Mouse (Mus musculus) cerebellum, adult 2 months (tissue): Measurements from ENCODE around the gene Evi5l. TPM values are rescaled to one million over a fixed set of nuclear protein-coding genes. Genes with fewer than 3 reads are reported as not detected.

ENCODE experiments used
- DNase-seq, 2 experiments: peaks; one replicate each; pipeline ENCODE4 v3.0.0; 2021
- H3K27ac ChIP-seq: fragments of 200-500 bp; 2 replicates; pipeline ENCODE4 v1.5.1; 2012; ENCODE audit warnings: low read length, control low read depth, inconsistent platforms; ENCODE audit not compliant: insufficient read depth
- H3K27me3 ChIP-seq: fragments of 200-500 bp; 2 replicates; pipeline ENCODE4 v1.6.1; 2012; ENCODE audit warnings: inconsistent platforms, mild to moderate bottlenecking, low read length, moderate library complexity; ENCODE audit not compliant: control insufficient read depth, insufficient read depth
- H3K4me1 ChIP-seq: fragments of 200-500 bp; 2 replicates; pipeline ENCODE4 v1.6.1; 2011; ENCODE audit warnings: low read length; ENCODE audit not compliant: control insufficient read depth, insufficient read depth
- H3K4me3 ChIP-seq: fragments of 200-500 bp; replicated peaks from 2 replicates; pipeline ENCODE3; 2011; ENCODE audit warnings: mild to moderate bottlenecking, low read depth, low read length, control low read depth; ENCODE audit not compliant: insufficient read depth
- CTCF ChIP-seq: fragments of 200-500 bp; IDR thresholded peaks from 2 replicates; pipeline ENCODE4 v1.5.1; 2011; ENCODE audit warnings: low read depth, mild to moderate bottlenecking, control low read depth, low read length, moderate library complexity, borderline replicate concordance; ENCODE audit not compliant: insufficient read depth
- POLR2A ChIP-seq: fragments of 200-500 bp; IDR thresholded peaks from 2 replicates; pipeline ENCODE4 v1.6.1; 2011; ENCODE audit warnings: low read length, control low read depth, borderline replicate concordance; ENCODE audit not compliant: insufficient read depth
- WGBS: fragments of 180-500 bp; shearing (Covaris S2); methylation state at CpG from one replicate; pipeline ENCODE4 v1.1.7; 2018; 5-methylcytosine and 5-hydroxymethylcytosine counted together
- polyA plus RNA-seq: library from polyadenylated mRNA; depleted of rRNA; stranded (reverse); fragments of >200 nt; gene quantifications from 2 replicates; pipeline ENCODE4 v1.2.3, GENCODE M21; 2012

Gene Evi5l
- polyA plus RNA-seq, 1 experiment = 73.3 TPM

DNA sequence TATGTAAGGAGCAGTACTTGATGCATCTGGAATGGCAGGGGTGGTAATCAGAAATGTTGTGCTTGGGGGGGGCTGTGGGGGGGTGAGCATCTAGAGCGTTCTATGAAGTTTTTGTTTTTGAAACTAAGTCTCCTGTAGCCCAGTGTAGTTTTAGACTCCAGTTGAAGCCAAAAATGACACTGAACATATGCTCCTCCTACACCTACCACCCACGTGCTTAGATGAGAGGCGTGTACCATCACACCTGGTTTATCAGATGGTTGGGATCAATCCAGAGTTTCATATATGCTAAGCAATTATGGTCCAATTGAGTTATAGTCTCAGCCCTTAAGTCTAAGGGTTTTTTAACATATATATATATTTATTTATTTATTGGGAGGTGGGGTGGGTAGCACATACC is 53.2 kb downstream of the Evi5l start:
- no peak for DNase-seq
- H3K4me1 ChIP-seq = no peaks in the 10 kb centered on the region
- H3K27ac ChIP-seq = no peak overlapping the region
- 91% methylated on average over 3 of the region's 3 CpGs for WGBS
- H3K4me3 ChIP-seq = no peak overlapping the region
- H3K27me3 ChIP-seq = no peaks in the 10 kb centered on the region
- TF ChIP-seq CTCF (no peak), POLR2A (no peak)

DNA sequence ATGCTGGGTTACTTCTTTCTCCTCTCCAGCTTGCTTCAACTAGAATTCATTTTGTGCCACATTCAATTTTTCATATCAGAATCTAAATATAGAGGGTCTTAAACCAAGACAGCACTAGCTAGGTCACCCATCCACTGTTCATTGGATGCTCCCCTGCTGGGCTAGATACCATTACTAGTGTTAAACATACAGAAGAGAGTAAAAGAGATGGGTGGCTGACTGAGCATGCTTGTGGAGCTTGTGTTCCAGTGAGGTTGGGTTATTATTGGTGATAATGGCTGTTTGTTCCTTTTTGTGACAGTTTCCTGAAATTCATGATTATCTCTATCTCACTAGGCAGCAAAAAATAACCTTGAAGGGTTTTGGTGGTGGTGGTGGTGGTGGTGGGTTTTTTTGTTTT is 55.7 kb downstream of the Evi5l start:
- Histone ChIP-seq H3K27ac (no peak overlapping the region), H3K4me1 (no peaks in the 10 kb centered on the region), H3K27me3 (no peaks in the 10 kb centered on the region; the same call in 1 of the 2 replicates), H3K4me3 (no peak overlapping the region)
- DNase-seq = no peak
- TF ChIP-seq POLR2A (no peak), CTCF (no peak)

DNA sequence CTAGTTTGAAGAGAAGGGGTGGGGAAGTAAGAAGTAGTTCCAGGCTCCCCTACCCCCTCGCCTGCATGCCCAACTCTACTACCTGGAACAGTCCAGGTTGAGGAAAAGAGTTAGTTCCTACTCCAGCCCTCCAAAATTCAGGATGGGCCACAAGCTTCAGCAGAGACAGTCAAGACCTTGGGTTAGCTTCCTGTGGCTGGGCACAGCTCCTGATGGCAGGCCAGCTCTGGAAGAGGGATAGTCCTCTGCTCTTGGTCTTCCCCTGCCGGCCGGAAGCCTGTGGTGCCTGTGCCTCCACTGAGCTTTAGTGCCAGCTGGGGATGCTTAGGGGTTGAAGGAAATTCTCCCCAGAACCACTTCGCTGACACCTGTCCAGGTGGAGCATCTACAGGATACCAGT is 60.0 kb downstream of the Evi5l start:
- WGBS = 35% methylated on average over 4 of the region's 4 CpGs
- no peak for TF ChIP-seq POLR2A
- TF ChIP-seq CTCF = no peak
- peak overlapping the region; percentile 22 for H3K4me3 ChIP-seq
- DNase-seq = no peak
- H3K27ac ChIP-seq = no peak overlapping the region
- H3K4me1 ChIP-seq = no peaks in the 10 kb centered on the region
- no peaks in the 10 kb centered on the region; the same call in 1 of the 2 replicates for H3K27me3 ChIP-seq

DNA sequence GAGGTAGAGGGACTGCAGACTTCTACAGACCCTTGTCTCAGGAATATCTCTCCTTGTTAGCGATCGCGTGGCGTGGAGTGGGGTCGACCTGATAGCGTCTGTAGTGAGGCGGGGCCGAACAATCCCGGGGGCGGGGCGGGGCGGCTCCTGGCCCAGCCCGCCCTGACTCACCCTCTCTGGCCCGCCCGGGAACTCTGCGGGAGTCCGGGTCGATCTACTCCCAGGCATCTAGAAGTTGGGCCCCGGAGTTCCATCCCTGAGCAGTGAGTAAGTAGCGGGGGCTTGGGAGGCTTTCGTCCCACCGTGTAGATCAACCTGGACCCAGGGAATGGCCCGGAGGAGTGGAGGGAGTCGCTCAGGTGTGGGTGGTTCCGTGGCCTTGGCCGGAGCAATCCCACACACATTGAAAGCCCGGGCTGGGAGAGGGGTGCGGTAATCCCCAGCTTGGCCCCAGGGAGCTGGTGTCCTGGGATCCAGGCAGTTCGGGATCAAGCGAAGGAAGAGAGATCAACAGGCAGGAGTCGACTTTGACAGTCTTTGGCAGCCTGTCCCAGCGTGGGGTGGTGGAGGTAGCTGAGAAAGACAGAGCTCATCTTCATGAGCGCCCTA is 60.5 kb downstream of the Evi5l start, which contains the start of gene Lrrc8e:
Gene Lrrc8e (plus strand): TSS at position 89 of the 609 bp plus-strand sequence.
- no peaks in the 10 kb centered on the region; the same call in 1 of the 2 replicates for H3K27me3 ChIP-seq
- H3K27ac ChIP-seq = no peak within 1 kb of the TSS
- H3K4me3 ChIP-seq = peak within 1 kb of the TSS; percentile 22
- no peaks in the 10 kb centered on the region for H3K4me1 ChIP-seq
- no peak for TF ChIP-seq CTCF
- no peak for TF ChIP-seq POLR2A
- WGBS = 8% methylated on average over 33 of the region's 33 CpGs
- DNase-seq = no peak

DNA sequence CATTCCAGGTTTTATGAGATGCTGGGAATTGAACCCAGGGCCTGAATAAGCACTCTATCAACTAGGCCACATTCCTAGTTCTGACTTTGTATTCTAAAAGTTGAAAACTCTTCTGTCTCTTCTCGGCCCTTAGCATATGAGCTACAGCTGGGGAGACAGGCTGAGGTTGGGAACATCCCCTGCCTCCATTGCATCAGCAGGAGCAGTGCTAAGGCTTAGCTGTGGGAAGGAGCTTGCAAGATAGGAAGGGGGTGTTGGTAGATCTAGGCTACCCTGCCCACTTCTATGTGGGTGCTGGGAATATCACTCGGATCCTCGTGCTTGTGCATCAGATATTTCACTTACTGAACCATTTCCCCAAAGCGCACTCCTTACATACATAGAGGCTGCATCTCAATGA is 61.6 kb downstream of the Evi5l start:
- no peak for DNase-seq

DNA sequence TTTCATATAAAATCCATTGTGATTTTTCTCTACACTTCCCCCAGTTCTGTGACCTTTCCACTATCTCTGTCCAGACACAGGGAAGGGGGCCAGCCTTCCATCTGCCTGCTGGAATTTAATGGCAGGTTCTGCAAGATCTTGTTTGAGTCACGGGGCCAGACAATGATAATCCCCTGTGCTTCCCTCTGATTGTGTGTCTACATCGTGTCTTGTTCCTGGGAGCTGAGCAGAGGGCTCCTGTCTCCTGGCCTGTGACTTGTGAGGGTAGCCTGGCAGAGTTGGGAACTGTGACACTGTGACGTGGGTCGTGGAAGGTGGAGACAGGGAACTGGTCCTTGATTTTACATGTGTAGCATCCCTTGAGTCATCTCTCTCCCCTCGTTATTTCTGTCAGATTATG is 63.4 kb downstream of the Evi5l start:
- Histone ChIP-seq H3K4me3 (no peak overlapping the region), H3K4me1 (no peaks in the 10 kb centered on the region), H3K27ac (no peak overlapping the region), H3K27me3 (no peaks in the 10 kb centered on the region; the same call in 1 of the 2 replicates)
- no peak for DNase-seq
- no peak for TF ChIP-seq POLR2A
- 72% methylated on average over 5 of the region's 5 CpGs for WGBS

More for the DNA sequence above, 61.6 kb downstream of the Evi5l start:
- TF ChIP-seq CTCF (no peak), POLR2A (no peak)
- WGBS = 93% methylated on average over 4 of the region's 4 CpGs
- Histone ChIP-seq H3K4me3 (no peak overlapping the region), H3K27me3 (no peaks in the 10 kb centered on the region; the same call in 1 of the 2 replicates), H3K4me1 (no peaks in the 10 kb centered on the region), H3K27ac (no peak overlapping the region)

DNA sequence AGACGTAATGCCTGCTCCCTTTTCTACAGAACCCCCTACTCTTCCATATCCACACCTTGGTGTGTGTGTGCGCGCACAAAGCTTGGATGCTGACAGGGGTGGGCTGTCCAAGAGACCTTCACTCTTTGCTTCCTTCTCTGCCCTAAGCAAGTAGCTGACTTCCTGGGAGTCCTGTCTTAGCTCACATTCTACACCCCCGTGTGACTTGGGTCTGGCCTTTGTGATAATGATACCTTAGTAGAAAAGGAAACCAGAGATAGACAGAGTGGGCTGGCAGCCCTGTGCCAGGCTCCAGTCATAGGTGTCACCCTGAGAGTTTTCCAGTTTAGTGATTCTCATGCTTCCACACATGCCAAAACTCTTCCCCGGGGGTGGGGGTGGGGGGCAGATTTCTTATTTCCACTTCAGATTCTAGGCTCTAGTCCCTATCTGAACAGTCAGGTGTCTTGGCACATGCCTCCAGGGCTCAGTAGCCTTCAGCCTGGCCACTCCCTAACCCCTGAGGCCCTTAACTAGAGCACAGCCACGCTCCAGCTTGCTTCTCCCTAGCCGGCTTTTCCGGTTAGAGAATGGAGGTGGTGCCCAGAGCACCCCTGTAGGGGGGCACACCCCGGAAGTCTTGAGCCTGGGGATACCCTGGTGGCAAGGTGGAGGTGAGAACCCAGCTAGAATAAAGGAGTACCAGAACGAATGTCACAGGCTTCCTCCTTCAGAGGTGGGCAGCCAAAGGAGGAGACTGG is 64.4 kb downstream of the Evi5l start:
- WGBS = 59% methylated on average over 10 of the region's 10 CpGs
- Histone ChIP-seq H3K4me3 (no peak overlapping the region), H3K27me3 (no peaks in the 10 kb centered on the region; the same call in 1 of the 2 replicates), H3K4me1 (no peaks in the 10 kb centered on the region), H3K27ac (no peak overlapping the region)
- no peak for DNase-seq
- no peak for TF ChIP-seq CTCF
- no peak for TF ChIP-seq POLR2A

DNA sequence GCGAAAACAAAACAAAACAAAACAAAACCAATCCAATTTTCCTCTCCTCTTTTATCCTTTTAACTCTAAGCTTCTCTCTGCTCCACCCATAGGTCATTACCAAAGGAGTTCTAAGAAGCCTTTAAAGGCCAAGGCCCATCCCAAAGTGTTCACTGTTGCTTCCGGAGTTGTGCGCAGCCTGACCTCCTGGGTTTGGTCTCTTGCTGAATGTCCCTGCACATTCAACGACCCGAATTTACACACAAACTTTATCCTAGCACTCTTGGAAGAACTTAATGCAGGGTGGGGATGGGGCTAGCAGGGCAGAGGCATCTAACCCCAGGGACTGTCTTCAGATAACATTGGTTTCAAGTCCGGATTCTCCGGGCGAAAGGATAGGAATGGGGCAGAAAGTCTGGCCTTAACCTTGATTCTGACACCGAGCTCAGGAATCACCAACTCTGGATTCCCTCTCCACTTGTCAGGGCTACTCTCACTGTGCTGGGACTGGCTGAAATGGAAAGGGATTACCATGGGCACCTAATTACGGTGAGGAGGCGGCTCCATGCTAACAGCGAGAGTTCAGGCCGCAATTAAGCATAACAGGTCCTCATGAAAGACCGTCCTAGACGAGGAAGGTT is 71.6 kb downstream of the Evi5l start:
- peaks cover 5% of the 10 kb centered on the region for H3K4me1 ChIP-seq
- peak overlapping the region; percentile 83 for H3K4me3 ChIP-seq
- WGBS = 16% methylated on average over 15 of the region's 15 CpGs
- TF ChIP-seq POLR2A = no peak
- no peak for TF ChIP-seq CTCF
- no peak for DNase-seq
- no peaks in the 10 kb centered on the region for H3K27me3 ChIP-seq
- peak overlapping the region; percentile 82 for H3K27ac ChIP-seq
